Mouse (Mus musculus) ES-E14 (cell line): Measurements from ENCODE around the gene H1f0. TPM values are rescaled to one million over a fixed set of nuclear protein-coding genes. Genes with fewer than 3 reads are reported as not detected.
"Not testable (repeated sequence)": the region's sequence is repeated elsewhere in the genome, so short reads cannot be mapped to it uniquely, and the experiment has no call there.

Experiments used
- DNase-seq: peaks from one replicate; pipeline ENCODE4 v3.0.0-alpha.2; 2013; ENCODE audit warnings: low read depth, low spot score
- H3K27ac ChIP-seq: 2 replicates; pipeline ENCODE4 v1.5.1; 2012; ENCODE audit warnings: low read depth, mild to moderate bottlenecking, low read length, moderate library complexity, mixed read lengths; ENCODE audit not compliant: poor library complexity, insufficient read depth, severe bottlenecking
- H3K36me3 ChIP-seq: 2 replicates; pipeline ENCODE4 v1.6.1; 2012; ENCODE audit warnings: mild to moderate bottlenecking, low read length, moderate library complexity, mixed read lengths; ENCODE audit not compliant: control insufficient read depth, poor library complexity, insufficient read depth, severe bottlenecking
- H3K4me1 ChIP-seq, 2 experiments: fragments of 150-350 bp in 1 of 2; sonication (generic) in 1 of 2; 2 replicates each; pipeline ENCODE4 v1.6.1; 2012; ENCODE audit warnings: low read length in 2 of 2, mild to moderate bottlenecking in 1 of 2, mixed read lengths in 1 of 2; ENCODE audit not compliant: control insufficient read depth in 2 of 2, insufficient read depth in 2 of 2, poor library complexity in 1 of 2
- H3K4me3 ChIP-seq, 2 experiments: fragments of 150-350 bp in 1 of 2; sonication (generic) in 1 of 2; 2 replicates each; pipeline ENCODE4 v1.5.1; 2012; ENCODE audit warnings: low read length in 2 of 2, low read depth in 1 of 2, mild to moderate bottlenecking in 1 of 2, mixed read lengths in 1 of 2; ENCODE audit not compliant: insufficient read depth in 1 of 2, poor library complexity in 1 of 2, severe bottlenecking in 1 of 2
- H3K9ac ChIP-seq: 2 replicates; pipeline ENCODE4 v1.6.1; 2012; ENCODE audit warnings: low read depth, mild to moderate bottlenecking, low read length, mixed read lengths; ENCODE audit not compliant: poor library complexity, insufficient read depth, severe bottlenecking
- H3K9me3 ChIP-seq: fragments of 150-350 bp; sonication (generic); 2 replicates; pipeline ENCODE4 v1.6.1; 2012; ENCODE audit warnings: low read depth, mild to moderate bottlenecking, low read length; ENCODE audit not compliant: control insufficient read depth, insufficient read depth
- CHD2 ChIP-seq: IDR thresholded peaks from 2 replicates; pipeline ENCODE4 v1.6.1; 2014; ENCODE audit warnings: mild to moderate bottlenecking, low read depth, low read length, inconsistent platforms
- HCFC1 ChIP-seq: IDR thresholded peaks from 2 replicates; pipeline ENCODE4 v1.6.1; 2012; ENCODE audit warnings: low read length, inconsistent platforms, borderline replicate concordance; ENCODE audit not compliant: insufficient read depth
- MAFK ChIP-seq: IDR thresholded peaks from 2 replicates; pipeline ENCODE4 v1.6.1; 2014; ENCODE audit warnings: mild to moderate bottlenecking, low read depth, low read length, inconsistent platforms; ENCODE audit not compliant: insufficient read depth
- ZC3H11A ChIP-seq: IDR thresholded peaks from 2 replicates; pipeline ENCODE4 v1.6.1; 2012; ENCODE audit warnings: low read depth, mild to moderate bottlenecking, inconsistent platforms, low read length, borderline replicate concordance
- ZNF384 ChIP-seq: IDR thresholded peaks from 2 replicates; pipeline ENCODE4 v1.6.1; 2012; ENCODE audit warnings: low read depth, low read length, inconsistent platforms
- in situ Hi-C, 2 experiments: fragments of 600-800 bp; cut with MboI; formaldehyde crosslinking; loops; one replicate each; pipeline ENCODE4 v1.15.1; 2025; ENCODE audit warnings: low sequenced_read_pairs in 2 of 2, inconsistent platforms in 1 of 2; ENCODE audit not compliant: unreplicated experiment in 2 of 2
- total RNA-seq: library from RNA; depleted of rRNA; stranded (reverse); fragments of 300-350 nt; gene quantifications from 2 replicates; pipeline ENCODE4 v1.2.3, GENCODE M21; 2012

Gene H1f0
- total RNA-seq, 1 experiment, result 41.0 TPM

DNA sequence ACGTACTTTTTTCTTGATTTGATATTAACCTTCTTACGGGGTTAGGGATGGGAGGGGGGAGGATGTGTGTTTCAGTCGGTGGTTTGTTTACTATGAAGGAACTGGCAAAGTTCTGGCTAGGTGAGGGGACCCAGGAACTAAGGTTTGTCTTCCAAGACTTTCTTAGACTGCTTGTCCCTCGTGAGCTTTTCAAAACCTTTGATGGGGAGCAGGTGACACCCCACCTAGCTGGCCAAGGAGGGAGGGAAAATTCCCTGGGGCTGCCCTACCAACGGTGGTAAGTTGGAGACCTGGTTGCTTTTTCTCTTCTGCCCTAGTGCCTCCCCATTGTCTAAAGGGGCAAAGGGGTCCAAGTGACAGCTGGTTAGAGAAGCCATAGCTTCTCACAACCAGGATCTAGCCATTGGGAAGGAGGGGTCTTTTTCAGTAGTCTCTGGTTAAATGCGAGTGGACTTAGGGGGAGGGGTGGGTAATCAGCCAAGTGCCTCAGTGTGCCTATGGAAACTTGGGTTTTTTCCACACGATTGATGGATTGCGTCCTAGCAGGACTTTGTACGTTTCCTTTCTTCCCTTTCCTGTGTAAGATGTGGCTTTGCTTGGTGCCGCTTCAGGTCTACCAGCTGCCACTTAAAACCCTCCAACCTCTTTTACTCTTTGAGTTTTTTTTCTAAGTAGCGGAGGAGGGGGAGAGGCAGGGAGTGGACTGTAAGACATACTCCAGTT lies 1.4 kb downstream of the H1f0 start:
- in situ Hi-C loops, result no loop called here
- H3K36me3 ChIP-seq, result peaks cover 6% of the 10 kb centered on the region; the same call in 1 of the 2 replicates
- H3K27ac ChIP-seq, result no peak overlapping the region
- no peak overlapping the region for H3K9ac ChIP-seq
- H3K4me1 ChIP-seq, result peaks cover 8 to 21% of the 10 kb centered on the region in 2 experiments; a peak in 2 of 4 replicates
- TF ChIP-seq ZC3H11A, result no peak
- no peak for TF ChIP-seq MAFK
- TF ChIP-seq ZNF384, result no peak
- TF ChIP-seq HCFC1, result no peak
- TF ChIP-seq CHD2, result no peak
- peak overlapping the region; percentile 3 to 76; a peak in 1 of 4 replicates for H3K4me3 ChIP-seq
- no peaks in the 10 kb centered on the region for H3K9me3 ChIP-seq
- DNase-seq, result no peak

DNA sequence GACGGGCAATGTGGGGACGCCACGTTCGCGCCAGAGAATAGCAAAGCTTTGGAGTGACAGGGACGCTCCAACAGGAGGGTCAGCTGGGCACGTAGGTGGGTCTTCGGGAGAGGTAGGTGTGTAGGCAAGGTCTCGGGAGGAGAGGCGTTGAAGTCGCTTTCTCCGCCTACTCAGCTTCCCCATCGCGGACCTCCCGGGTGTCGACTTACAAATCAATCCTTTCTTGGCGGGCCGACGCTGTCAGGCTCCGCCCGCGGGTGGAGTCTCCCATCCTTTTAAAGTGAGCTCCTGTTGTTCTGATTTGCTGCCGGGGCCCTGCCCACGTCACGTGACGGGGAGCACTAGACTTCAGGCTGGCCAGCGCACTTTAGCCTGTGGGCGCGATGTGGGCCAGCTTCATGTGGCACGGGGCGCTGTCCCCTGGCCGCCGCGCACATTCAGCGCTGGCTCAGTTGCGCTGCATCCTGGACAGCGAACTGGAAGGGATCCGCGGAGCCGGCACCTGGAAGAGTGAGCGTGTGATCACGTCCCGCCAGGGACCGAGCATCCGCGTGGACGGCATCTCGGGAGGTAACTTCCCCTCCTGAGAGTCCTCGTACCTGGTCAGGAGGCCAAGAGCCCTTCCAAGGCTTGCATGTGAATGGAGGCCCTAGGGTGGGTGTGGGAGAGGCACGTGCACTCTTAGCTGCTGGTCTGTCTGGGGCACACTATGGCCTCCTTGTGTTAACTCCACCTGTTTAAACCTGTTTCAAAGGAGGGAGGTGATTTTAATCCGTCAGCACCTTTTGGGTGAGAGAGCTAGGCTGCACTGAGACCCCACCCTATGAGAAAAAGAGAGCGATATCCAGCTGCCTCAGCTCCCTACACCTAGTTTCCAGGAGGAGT lies 2.5 kb downstream of the H1f0 start:
- TF ChIP-seq CHD2, result no peak
- TF ChIP-seq ZNF384, result no peak
- no peak for TF ChIP-seq MAFK
- TF ChIP-seq HCFC1, result no peak
- no peak for TF ChIP-seq ZC3H11A
- in situ Hi-C loops, result no loop called here
- H3K9me3 ChIP-seq, result no peaks in the 10 kb centered on the region
- H3K36me3 ChIP-seq, result peaks cover 11% of the 10 kb centered on the region
- H3K27ac ChIP-seq, result no peak overlapping the region; the same call in 1 of the 2 replicates
- peak overlapping the region; percentile 63 for H3K9ac ChIP-seq
- peak; percentile 91 for DNase-seq
- peaks cover 3 to 20% of the 10 kb centered on the region in 2 experiments; a peak in 2 of 4 replicates for H3K4me1 ChIP-seq
- H3K4me3 ChIP-seq, result peak overlapping the region; percentile 68 to 77

DNA sequence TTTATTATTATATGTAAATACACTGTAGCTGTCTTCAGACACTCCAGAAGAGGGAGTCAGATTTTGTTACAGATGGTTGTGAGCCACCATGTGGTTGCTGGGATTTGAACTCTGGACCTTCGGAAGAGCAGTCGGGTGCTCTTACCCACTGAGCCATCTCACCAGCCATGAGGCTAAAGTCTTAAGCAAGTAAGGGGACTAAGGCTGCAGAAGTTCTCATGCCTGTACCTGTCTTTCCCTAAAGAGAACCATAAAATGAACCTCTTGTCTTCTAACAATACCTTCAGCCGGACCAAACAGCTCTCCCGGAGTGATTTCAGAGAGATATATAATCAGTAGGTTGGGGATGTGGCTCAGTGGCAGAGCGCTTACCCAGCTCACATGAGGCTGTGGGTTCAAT lies 3.7 kb downstream of the H1f0 start:
- DNase-seq, H3K9ac ChIP-seq, H3K4me3 ChIP-seq, H3K27ac ChIP-seq, in situ Hi-C loops, H3K9me3 ChIP-seq: not testable (repeated sequence)
- Histone ChIP-seq H3K36me3 (peaks cover 19% of the 10 kb centered on the region), H3K4me1 (peaks cover 3 to 13% of the 10 kb centered on the region in 2 experiments; a peak in 2 of 4 replicates)

DNA sequence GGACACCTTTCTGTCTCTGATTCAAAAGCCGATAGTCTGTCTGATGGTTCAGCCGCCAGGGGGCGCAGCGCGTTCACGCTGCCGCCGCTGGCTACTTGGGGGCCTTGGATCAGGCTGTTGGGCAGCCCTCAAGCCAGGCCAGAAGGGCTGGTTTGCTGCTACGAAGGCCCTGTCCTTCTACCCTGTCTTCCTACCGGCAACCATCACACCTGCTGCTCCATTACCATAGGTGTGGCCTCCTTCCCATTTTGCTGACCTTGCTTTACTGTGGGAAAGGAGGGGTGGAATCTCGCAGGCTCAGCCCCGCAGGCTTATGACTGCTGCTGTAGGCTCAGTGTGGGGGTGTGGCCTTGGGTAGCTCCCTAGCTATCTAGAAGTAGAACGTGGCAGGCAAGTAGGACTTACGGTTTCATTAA lies 9.7 kb downstream of the H1f0 start:
- Histone ChIP-seq H3K36me3 (peaks cover 22% of the 10 kb centered on the region), H3K4me3 (no peak overlapping the region), H3K27ac (no peak overlapping the region), H3K9ac (no peak overlapping the region), H3K4me1 (peaks cover 2 to 19% of the 10 kb centered on the region in 2 experiments; a peak in 2 of 4 replicates), H3K9me3 (no peaks in the 10 kb centered on the region)
- DNase-seq, result no peak
- in situ Hi-C loops, result no loop called here
- TF ChIP-seq MAFK, result peak; percentile 98
- TF ChIP-seq ZC3H11A, result no peak
